Mouse (Mus musculus) midbrain, embryonic 13.5 days (tissue): ENCODE data around the gene Sprtn. TPM values are rescaled to one million over a fixed set of nuclear protein-coding genes. Genes with fewer than 3 reads are reported as not detected.

Source experiments
- ATAC-seq: fragments of 200-750 bp; cut with Nextera tagmentation; 2 replicates; pipeline ENCODE4 v1.8.0; 2017; ENCODE audit warnings: mild to moderate bottlenecking, moderate TSS enrichment, moderate library complexity
- H3K27ac ChIP-seq: fragments of 300-500 bp; sonication (generic); 2 replicates; pipeline ENCODE4 v1.5.1; 2015; ENCODE audit warnings: inconsistent platforms, mild to moderate bottlenecking, moderate library complexity
- H3K27me3 ChIP-seq: fragments of 300-500 bp; sonication (generic); 2 replicates; pipeline ENCODE4 v1.6.1; 2015; ENCODE audit warnings: mild to moderate bottlenecking, inconsistent platforms
- H3K36me3 ChIP-seq: fragments of 300-500 bp; sonication (generic); 2 replicates; pipeline ENCODE4 v1.6.1; 2015; ENCODE audit warnings: mild to moderate bottlenecking, inconsistent platforms
- H3K4me1 ChIP-seq: fragments of 300-500 bp; sonication (generic); replicated peaks from 2 replicates; pipeline ENCODE4 v1.6.1; 2015; ENCODE audit warnings: inconsistent platforms
- H3K4me2 ChIP-seq: fragments of 300-500 bp; sonication (generic); replicated peaks from 2 replicates; pipeline ENCODE4 v1.6.1; 2015; ENCODE audit warnings: moderate library complexity, mild to moderate bottlenecking, inconsistent platforms
- H3K4me3 ChIP-seq: fragments of 300-500 bp; sonication (generic); replicated peaks from 2 replicates; pipeline ENCODE4 v1.5.1; 2015; ENCODE audit warnings: mild to moderate bottlenecking, inconsistent platforms
- H3K9ac ChIP-seq: fragments of 300-500 bp; sonication (generic); replicated peaks from 2 replicates; pipeline ENCODE4 v1.6.1; 2015; ENCODE audit warnings: mild to moderate bottlenecking, inconsistent platforms
- H3K9me3 ChIP-seq: fragments of 300-500 bp; sonication (generic); 2 replicates; pipeline ENCODE4 v1.6.1; 2016; ENCODE audit warnings: mild to moderate bottlenecking, inconsistent platforms
- WGBS: fragments of 180-500 bp; shearing (Covaris S2); methylation state at CpG from one replicate; pipeline ENCODE4 v1.1.7; 2015; 5-methylcytosine and 5-hydroxymethylcytosine counted together
- polyA plus RNA-seq: library from polyadenylated mRNA; unstranded; fragments of >200 nt; fragmentation: Nextera tagmentation; extraction: Ambion mirVana; gene quantifications from 2 replicates; pipeline ENCODE4 v1.2.1, GENCODE M21; 2015

Gene Sprtn
- polyA plus RNA-seq, 1 experiment from 2014 or later = 14.1 TPM

DNA sequence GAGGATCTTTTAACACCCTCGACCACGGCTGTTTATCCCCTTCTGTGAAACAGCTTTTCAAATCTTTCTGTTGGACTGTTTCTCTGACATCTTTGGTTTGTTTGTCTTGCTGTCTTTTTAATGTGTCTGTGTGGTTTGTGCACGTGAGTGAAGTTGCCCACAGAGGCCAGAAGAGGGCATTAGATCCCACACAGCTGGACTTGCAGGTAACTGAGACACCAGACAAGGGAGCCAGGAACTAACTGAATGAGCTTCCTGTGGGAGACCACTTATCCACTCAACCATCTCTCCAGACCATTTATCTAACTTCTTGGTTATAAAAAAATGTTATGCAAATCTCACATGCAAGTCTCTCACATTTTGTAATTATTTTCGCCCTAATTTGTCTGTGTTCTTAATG lies 33.0 kb downstream of the Sprtn start:
- H3K9ac ChIP-seq = no peak overlapping the region
- no peak for ATAC-seq
- WGBS = 84% methylated on average over 4 of the region's 4 CpGs

GRCm38 (mm10) chr8:124932435-124932834 lies 34.7 kb downstream of the Sprtn start:
- H3K4me3 ChIP-seq = no peak overlapping the region
- H3K4me1 ChIP-seq = no peaks in the 10 kb centered on the region
- 92% methylated on average over 3 of the region's 3 CpGs for WGBS
- no peaks in the 10 kb centered on the region for H3K27me3 ChIP-seq
- no peak overlapping the region for H3K9ac ChIP-seq
- H3K4me2 ChIP-seq = no peak overlapping the region
- no peaks in the 10 kb centered on the region for H3K9me3 ChIP-seq
- H3K27ac ChIP-seq = no peak overlapping the region
- H3K36me3 ChIP-seq = peaks cover 5% of the 10 kb centered on the region
- no peak for ATAC-seq

More for the DNA sequence above, 33.0 kb downstream of the Sprtn start:
- Histone ChIP-seq H3K4me2 (no peak overlapping the region), H3K27me3 (no peaks in the 10 kb centered on the region), H3K4me1 (no peaks in the 10 kb centered on the region), H3K4me3 (no peak overlapping the region), H3K27ac (no peak overlapping the region), H3K36me3 (peaks cover 11% of the 10 kb centered on the region; the same call in 1 of the 2 replicates), H3K9me3 (no peaks in the 10 kb centered on the region)

GRCm38 (mm10) chr8:124935116-124935515 lies 37.4 kb downstream of the Sprtn start:
- H3K36me3 ChIP-seq = peaks cover 25% of the 10 kb centered on the region
- H3K4me1 ChIP-seq = no peaks in the 10 kb centered on the region
- no peak for ATAC-seq
- H3K4me3 ChIP-seq = no peak overlapping the region
- WGBS = 91% methylated on average over 5 of the region's 5 CpGs
- no peaks in the 10 kb centered on the region for H3K9me3 ChIP-seq
- H3K4me2 ChIP-seq = no peak overlapping the region
- no peaks in the 10 kb centered on the region for H3K27me3 ChIP-seq
- no peak overlapping the region for H3K27ac ChIP-seq
- H3K9ac ChIP-seq = no peak overlapping the region

GRCm38 (mm10) chr8:124936699-124937098 lies 39.0 kb downstream of the Sprtn start:
- 96% methylated on average over 10 of the region's 10 CpGs for WGBS
- no peak for ATAC-seq
- H3K27ac ChIP-seq = no peak overlapping the region
- H3K27me3 ChIP-seq = no peaks in the 10 kb centered on the region
- H3K4me2 ChIP-seq = no peak overlapping the region
- H3K36me3 ChIP-seq = peaks cover 31% of the 10 kb centered on the region
- H3K9ac ChIP-seq = no peak overlapping the region
- no peaks in the 10 kb centered on the region for H3K4me1 ChIP-seq
- H3K9me3 ChIP-seq = no peaks in the 10 kb centered on the region
- H3K4me3 ChIP-seq = no peak overlapping the region

GRCm38 (mm10) chr8:124937293-124937692 lies 39.6 kb downstream of the Sprtn start:
- H3K9me3 ChIP-seq = no peaks in the 10 kb centered on the region
- H3K4me3 ChIP-seq = no peak overlapping the region
- WGBS = 93% methylated on average over 4 of the region's 4 CpGs
- H3K9ac ChIP-seq = no peak overlapping the region
- H3K27me3 ChIP-seq = no peaks in the 10 kb centered on the region
- no peak overlapping the region for H3K27ac ChIP-seq
- H3K4me1 ChIP-seq = no peaks in the 10 kb centered on the region
- no peak overlapping the region for H3K4me2 ChIP-seq
- H3K36me3 ChIP-seq = peaks cover 31% of the 10 kb centered on the region
- ATAC-seq = no peak

GRCm38 (mm10) chr8:124943801-124944200 lies 46.1 kb downstream of the Sprtn start:
- Histone ChIP-seq H3K27ac (peak overlapping the region; percentile 25; the same call in 1 of the 2 replicates), H3K4me2 (no peak overlapping the region; the same call in 1 of the 2 replicates), H3K9me3 (no peaks in the 10 kb centered on the region), H3K9ac (no peak overlapping the region; the same call in 1 of the 2 replicates), H3K27me3 (no peaks in the 10 kb centered on the region), H3K4me1 (peaks cover 45% of the 10 kb centered on the region), H3K36me3 (peaks cover 16% of the 10 kb centered on the region), H3K4me3 (no peak overlapping the region; the same call in 1 of the 2 replicates)
- no peak for ATAC-seq
- WGBS = 87% methylated on average over 6 of the region's 6 CpGs

DNA sequence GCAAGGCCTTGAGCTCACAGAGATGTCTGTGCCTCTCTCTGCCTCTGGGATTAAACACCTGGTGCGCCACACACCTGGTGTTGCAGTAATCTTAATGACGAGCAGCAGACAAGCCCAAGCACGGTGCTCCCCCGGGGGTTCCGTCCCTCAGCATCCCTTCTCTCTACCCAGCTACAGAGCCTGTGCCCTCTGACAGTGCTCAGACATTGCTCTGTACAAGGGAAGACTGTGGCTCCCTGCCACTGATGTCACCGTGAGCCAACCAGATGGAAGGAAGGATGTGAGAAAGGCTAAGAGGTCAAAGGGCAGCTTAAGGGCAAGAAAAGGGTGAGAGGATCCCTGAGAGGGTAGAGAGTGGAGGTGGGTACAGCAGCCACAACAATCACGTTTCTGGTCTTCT lies 46.7 kb downstream of the Sprtn start:
- WGBS = 66% methylated on average over 7 of the region's 7 CpGs
- ATAC-seq = no peak
- H3K27ac ChIP-seq = no peak overlapping the region

DNA sequence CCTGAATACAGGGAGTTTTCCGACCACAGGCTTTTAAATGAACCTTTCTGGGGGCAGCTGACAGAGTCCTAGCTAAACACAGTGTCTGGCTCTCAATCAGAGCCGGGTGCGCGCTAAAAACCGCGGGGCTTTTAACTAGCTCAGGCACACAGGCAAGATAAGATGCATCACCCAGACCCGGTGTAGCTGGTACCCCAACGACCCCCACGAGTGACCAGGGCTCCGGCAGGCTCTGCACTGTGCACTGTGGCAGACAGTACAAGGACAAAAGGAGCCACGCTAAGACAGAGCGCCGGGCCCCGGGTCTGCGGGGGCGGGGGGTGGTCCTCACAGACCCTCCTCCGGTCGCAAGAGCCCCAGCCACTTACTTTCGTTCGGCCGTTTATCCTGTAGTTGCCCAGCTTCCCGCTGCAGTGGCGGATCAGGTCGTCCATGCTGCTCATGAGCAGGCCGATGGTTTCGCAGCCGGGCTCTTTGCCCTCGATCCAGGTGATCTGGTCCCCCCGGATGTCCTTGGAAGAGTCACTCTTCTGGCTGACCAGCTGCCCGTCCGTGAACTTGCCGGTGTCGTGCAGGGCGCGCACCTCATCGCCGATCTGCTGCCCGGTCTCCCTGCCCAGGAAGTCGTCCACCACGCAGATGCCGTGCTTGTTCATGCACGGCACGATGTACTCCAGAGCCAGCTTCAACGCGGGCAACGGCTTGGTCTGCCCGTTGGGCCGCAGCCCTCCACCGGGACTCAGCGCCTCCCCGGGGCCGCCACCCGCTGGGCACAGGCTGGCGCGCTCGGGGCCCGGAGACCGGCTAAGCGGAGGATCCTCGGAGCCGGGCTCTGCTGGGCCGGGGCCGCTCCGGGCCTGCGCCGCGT lies 50.4 kb downstream of the Sprtn start:
- H3K4me2 ChIP-seq = peak overlapping the region; percentile 92
- ATAC-seq = peak; percentile 73
- peaks cover 59% of the 10 kb centered on the region for H3K4me1 ChIP-seq
- H3K9me3 ChIP-seq = no peaks in the 10 kb centered on the region
- WGBS = under 1% methylated on average over 65 of the region's 67 CpGs
- H3K27ac ChIP-seq = peak overlapping the region; percentile 99
- peak overlapping the region; percentile 95 for H3K9ac ChIP-seq
- H3K36me3 ChIP-seq = no peaks in the 10 kb centered on the region
- no peaks in the 10 kb centered on the region for H3K27me3 ChIP-seq
- peak overlapping the region; percentile 90 for H3K4me3 ChIP-seq

More for the DNA sequence above, 46.7 kb downstream of the Sprtn start:
- no peak overlapping the region for H3K4me3 ChIP-seq
- H3K27me3 ChIP-seq = no peaks in the 10 kb centered on the region
- peaks cover 12% of the 10 kb centered on the region; the same call in 1 of the 2 replicates for H3K36me3 ChIP-seq
- H3K4me2 ChIP-seq = 0 out of 2 replicates have a peak overlapping the region, but pooled peaks have one; percentile 11
- no peaks in the 10 kb centered on the region for H3K9me3 ChIP-seq
- H3K4me1 ChIP-seq = peaks cover 45% of the 10 kb centered on the region
- H3K9ac ChIP-seq = no peak overlapping the region

DNA sequence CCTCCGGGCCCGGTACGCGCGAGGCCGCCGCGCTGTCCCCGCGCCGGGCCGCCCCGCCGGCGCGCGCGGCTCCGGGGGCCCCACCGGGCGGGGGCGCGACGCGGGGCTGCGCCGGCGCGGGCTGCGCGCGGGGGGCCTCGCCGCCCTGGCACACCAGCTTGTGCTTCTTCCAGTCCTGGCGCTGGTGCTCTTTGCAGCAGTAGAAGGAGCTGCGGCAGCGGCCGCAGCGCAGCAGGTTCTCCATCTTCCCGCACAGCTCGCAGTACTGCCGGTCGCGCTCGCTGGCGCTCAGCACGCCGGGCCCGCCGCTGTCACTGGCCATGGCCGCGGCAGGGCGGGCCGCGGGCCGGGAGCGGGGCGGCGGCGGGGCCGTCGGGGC lies 51.0 kb downstream of the Sprtn start:
- Histone ChIP-seq H3K4me3 (peak overlapping the region; percentile 90), H3K4me1 (peaks cover 52% of the 10 kb centered on the region), H3K27me3 (no peaks in the 10 kb centered on the region), H3K4me2 (peak overlapping the region; percentile 92), H3K36me3 (no peaks in the 10 kb centered on the region), H3K9ac (peak overlapping the region; percentile 95), H3K27ac (peak overlapping the region; percentile 99), H3K9me3 (no peaks in the 10 kb centered on the region)
- ATAC-seq = no peak; the same call in 1 of the 2 replicates
- WGBS = 1% methylated on average over 27 of the region's 62 CpGs

DNA sequence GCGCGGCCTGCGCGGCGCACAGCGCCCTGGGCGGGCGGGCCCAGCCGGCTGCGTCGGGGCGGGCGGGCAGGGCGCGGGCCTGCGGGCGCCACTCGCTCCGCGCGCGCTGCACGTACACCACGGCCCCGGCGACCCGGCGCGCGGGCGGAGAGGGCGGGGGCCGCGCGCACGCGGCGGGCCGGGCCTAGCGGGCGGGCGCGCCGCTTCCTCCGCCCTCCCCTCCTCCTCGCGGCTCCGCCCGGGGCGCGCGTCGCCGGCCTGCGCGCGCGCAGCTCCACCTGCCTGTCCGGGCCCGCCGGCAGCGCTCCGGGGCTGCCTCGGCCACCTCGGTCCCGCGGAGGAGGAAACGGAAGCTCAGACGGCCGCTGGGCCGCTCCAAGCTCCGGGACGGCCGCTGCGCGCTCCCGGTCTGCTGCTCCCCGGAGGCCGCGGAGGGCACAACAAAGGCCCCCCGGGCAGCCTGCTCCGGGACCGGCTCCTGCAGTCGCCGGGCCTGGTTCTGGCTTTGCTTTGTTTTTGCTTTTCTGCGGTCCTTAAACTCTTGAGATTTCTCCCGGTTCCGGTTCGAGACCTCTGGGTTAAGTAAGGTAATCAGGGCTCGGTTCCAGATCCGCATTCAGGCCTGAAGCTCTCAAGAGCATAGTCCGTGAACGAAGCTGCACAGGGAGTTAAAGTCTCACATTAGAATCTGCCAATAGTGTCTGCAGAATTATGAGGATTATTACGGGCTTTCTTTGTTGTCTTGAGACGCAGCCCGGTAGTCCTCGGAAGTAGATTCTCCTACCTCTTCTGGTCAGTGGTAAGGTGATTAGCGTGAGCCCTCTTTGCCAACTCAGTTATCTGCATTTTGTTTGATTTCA lies 51.8 kb downstream of the Sprtn start, which contains the start of gene Egln1:
Gene Egln1 (minus strand): TSS at position 116 of the 860 bp plus-strand sequence.
- peak within 1 kb of the TSS; percentile 95 for H3K9ac ChIP-seq
- peak; percentile 81 for ATAC-seq
- under 1% methylated on average over 76 of the region's 98 CpGs for WGBS
- H3K4me3 ChIP-seq = peak within 1 kb of the TSS; percentile 90
- H3K9me3 ChIP-seq = no peaks in the 10 kb centered on the region
- H3K36me3 ChIP-seq = no peaks in the 10 kb centered on the region
- peaks cover 45% of the 10 kb centered on the region for H3K4me1 ChIP-seq
- no peaks in the 10 kb centered on the region for H3K27me3 ChIP-seq
- peak within 1 kb of the TSS; percentile 99 for H3K27ac ChIP-seq
- H3K4me2 ChIP-seq = peak within 1 kb of the TSS; percentile 92

- Histone ChIP-seq H3K27me3 (no peaks in the 10 kb centered on the region), H3K36me3 (no peaks in the 10 kb centered on the region), H3K4me2 (peak overlapping the region; percentile 92), H3K27ac (peak overlapping the region; percentile 99), H3K9me3 (no peaks in the 10 kb centered on the region), H3K4me3 (peak overlapping the region; percentile 90), H3K9ac (peak overlapping the region; percentile 95), H3K4me1 (peaks cover 39% of the 10 kb centered on the region)
- ATAC-seq = 0 out of 2 replicates have a peak, but pooled peaks have one; percentile 3
- 34% methylated on average over 10 of the region's 10 CpGs for WGBS
These were observed 52.4 kb downstream of the Sprtn start for GRCm38 (mm10) chr8:124950069-124950456.
